Mouse (Mus musculus): Measurements from ENCODE around the gene Olfr631. TPM values are rescaled to one million over a fixed set of nuclear protein-coding genes. Genes with fewer than 3 reads are reported as not detected.
"Not testable (repeated sequence)": the region's sequence is repeated elsewhere in the genome, so short reads cannot be mapped to it uniquely, and the experiment has no call there.

Olfr631 gene
- total RNA-seq (2021) = not detected

DNA sequence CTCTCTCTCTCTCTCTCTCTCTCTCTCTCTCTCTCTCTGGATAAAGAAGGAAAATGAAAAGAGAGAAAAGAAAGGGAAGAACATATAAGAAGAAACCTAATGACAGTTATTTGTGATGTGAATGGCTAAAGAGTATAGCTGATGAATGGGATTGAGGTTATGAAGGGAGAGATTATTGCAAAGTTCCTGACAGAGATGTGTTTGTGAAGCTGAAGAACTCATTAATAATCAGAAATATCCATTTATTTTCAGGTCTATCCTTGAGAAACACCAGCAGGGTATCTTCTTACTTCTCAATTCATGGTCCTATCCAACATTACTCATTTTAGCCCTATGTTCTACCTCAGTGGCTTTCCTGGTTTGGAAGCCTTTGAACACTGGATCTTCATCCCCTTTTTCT lies at the start of gene Olfr631:
Olfr631 (plus strand) TSS at position 301 of the 400 bp plus-strand sequence.
- intact Hi-C loops (cut with DNase I) = no loop called here
- DNase-seq = no peak

DNA sequence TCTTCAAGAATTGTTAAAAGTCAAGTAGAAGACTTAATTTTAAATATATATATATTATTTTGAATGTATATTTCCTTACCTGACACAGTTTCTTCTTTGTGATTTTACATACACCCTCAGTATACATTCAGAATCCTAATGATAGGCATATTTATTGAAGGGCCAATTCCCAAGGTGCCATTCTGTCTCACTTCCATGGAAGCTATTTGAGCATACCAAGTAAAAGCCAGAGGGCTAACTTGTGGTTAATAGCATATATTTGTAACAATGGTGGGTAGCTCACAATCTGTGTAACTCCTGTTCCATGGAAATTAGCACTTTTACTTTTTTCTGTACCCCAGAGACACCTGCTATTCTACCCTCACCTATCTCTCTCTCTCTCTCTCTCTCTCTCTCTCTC lies 42.5 kb upstream of the Olfr631 start, which contains the start of gene Olfr66:
Olfr66 (minus strand) TSS at position 101 of the 400 bp plus-strand sequence.
- DNase-seq = no peak
- intact Hi-C loops (cut with DNase I) = no loop called here

DNA sequence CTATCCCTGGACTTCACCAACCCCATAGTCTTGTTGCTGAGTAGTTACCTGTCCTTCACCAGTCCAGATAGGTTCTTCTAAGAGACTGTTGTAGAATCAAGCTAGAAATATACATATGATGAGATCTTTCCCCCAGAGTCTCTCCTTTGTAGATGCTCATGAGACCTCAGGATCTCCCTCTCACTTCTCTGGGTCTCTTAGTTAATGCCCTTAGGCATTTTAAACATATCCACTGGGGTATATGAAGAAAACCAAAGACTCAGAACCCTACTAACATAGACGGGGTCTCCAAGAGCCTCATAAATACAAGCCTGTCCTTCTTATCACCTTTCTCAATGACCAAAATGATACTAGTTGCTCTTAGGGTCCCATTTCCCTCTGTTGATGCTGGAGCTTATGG lies 34.2 kb upstream of the Olfr631 start, which contains the start of gene Olfr64:
Olfr64 (minus strand) TSS at position 101 of the 400 bp plus-strand sequence.
- intact Hi-C loops (cut with DNase I) = no loop called here
- no peak for DNase-seq

DNA sequence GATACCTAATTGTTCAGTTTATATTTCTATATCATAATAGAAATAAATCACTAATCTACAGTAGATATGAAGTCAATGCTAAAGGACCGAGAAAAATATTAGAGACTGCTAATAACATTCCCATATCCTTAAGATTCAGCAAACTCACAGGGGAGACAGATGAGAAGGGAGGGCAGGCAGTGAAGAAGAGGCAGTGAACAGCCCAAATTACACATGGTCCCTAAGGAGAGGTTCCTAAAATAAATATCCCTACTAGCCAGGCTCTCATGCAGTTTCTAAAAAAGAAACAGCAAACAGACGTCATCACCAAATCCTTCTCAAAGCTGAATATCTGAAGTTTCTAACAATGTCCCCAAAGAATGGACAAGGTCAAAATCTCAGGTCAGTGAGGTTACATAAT lies 25.4 kb upstream of the Olfr631 start, which contains the start of gene Olfr65:
Olfr65 (plus strand) TSS at position 301 of the 400 bp plus-strand sequence.
- intact Hi-C loops (cut with DNase I) = no loop called here
- no peak for DNase-seq

DNA sequence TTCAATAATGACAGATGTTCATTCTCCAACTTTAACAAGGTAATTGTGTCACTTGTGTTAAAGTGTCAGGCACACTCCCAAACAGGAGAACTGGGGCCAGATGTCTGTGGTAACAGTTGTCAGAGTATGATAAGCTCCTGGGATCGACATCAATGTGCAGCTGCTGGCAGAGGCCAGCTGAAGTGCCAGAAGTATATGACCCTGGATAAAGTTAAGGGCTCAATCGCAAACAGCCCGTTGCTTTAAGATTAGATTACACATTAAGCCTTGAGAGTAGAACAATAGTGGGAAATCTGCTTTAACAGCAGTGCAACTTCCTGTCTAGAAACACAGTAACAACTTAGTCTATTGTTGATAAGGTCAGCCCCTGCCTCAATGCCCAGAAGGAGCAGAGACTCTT lies 18.6 kb upstream of the Olfr631 start:
- DNase-seq = peak; percentile 3 to 22
- intact Hi-C loops (cut with DNase I) = no loop called here

DNA sequence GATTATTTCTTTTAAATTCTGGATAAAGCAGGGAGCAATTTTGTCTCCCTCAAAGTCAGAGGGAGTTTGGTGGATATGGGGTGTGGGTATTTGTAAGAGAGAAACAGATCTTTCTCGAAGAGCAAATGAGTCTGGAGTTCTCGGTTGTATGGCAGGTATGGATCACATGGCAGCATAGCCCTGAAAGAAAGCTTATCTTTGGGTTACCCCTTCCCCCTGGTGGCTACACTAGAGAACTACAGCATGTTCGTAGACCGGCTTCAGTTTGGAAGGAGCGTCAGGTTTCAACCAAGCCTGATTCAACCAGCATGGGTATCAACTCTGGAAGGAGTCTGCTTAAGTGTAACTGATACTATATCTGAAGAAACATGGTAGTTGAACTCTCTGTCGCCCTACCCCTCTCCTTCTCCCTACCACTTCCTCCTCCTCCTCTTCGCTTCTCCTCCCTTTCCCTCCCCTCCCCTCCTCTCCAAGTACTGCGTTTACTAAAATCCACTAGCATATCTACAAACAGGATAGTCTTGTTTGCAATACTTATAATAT lies 15.6 kb upstream of the Olfr631 start:
- no peak for DNase-seq
- intact Hi-C loops (cut with DNase I) = no loop called here

DNA sequence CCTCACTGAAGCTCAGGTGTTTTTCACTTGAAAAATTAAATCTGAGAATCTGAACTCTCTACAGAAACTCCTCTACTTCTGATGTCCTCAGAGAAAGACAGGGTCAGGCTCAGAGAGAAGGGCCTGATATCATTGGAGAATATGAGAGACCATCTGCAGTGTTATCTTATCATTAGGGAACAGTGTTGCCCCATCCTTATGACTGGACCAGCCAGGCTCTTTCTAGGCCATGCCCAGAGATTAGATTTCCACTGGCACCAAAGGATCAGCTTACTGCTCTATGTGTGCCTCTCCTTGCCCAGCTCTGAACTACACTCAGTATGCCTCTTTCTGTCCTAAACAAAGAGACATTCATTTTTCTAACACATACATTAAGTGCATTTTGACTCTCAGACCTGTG lies 13.3 kb upstream of the Olfr631 start:
- no peak for DNase-seq
- intact Hi-C loops (cut with DNase I) = no loop called here

DNA sequence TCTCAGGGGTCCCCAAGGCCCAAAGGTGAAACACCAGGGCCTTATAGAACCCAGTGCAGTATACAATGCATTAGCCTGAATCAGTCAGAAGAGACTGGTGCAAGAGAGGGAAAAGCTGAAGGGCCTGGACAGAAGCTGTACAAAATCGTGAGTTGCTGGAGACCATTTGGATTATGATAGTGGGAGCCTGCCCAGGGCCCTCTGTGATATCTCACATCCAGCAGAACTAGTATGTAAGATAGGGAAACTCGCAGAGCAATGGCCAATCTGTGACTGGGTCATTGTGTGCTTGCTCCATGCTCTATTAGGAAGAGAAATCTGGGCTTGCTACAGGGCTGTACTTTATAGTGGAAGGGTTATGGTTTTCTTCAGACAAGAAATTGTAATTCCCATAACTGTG lies 5.6 kb downstream of the Olfr631 start, which contains the start of gene Olfr632:
Olfr632 (plus strand) TSS at position 84 of the 400 bp plus-strand sequence.
- intact Hi-C loops (cut with DNase I) = no loop called here
- no peak for DNase-seq

DNA sequence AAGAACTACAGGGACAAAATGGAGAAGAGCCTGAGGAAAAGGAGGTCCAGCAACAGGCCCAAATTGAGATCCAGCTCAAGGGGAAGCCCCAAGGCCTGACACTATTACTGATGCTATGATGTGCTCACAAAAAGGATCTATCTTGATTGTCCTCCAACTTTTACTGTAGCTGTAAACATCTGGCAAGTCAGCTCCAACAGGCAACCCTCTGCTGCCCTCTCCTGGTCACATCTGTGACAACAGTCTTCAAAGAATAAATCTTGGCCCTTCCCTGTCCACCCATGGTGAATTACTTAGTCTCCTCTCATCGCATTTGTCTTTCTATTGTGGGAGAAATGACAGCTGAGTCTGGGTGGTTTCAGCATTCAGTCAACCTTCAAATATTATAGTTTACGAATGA lies 14.1 kb downstream of the Olfr631 start:
- intact Hi-C loops (cut with DNase I) = loop anchor here (1.0 to 5.0 kb wide), 2 partner anchors 149 to 1435 kb away; no protein-coding TSS in a partner anchor

DNA sequence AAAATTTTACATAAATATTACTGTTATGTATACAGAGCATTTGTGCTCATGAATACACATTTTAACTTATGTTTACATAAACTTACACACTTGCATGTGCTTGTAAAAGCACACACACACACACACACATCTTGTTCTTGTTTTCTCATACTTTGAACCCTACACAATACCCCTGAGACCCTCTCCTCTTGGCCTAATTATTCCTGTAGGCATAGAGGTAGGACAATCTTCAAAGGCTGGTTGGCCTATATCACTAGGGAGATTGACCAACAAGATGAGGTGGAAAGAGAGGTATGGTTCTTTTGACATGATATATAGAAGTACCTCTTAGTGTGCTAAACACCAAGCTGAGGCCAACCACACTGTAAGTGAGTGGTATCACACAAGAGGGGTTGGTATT lies 15.5 kb downstream of the Olfr631 start, which contains the start of gene Olfr633:
Olfr633 (plus strand) TSS at position 301 of the 400 bp plus-strand sequence.
- intact Hi-C loops (cut with DNase I) = loop anchor here (5.0 kb wide), 1 partner anchor 1437 kb away; no protein-coding TSS in a partner anchor
- no peak for DNase-seq

More for the DNA sequence above, 14.1 kb downstream of the Olfr631 start:
- DNase-seq = peak; percentile 42 to 55

DNA sequence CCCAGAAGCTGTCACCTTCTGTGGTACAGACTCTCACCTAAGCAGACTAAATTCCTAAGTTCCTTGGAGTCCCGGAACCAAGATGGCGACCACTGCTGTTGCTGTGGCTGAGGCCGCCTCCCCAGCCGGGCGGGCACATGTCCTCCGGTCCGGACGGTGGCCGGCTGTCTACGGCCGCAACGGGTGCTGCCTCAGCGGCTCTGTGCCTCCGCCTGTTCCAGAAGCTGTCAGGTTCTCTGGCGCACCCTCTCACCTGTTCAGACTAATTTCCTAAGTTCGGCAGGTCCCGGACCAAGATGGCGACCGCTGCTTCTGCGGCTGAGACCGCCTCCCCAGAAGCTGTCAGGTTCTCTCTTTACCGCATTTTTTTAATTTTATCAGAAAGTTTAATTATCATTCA lies 38.2 kb downstream of the Olfr631 start:
- DNase-seq; intact Hi-C loops (cut with DNase I): not testable (repeated sequence)

DNA sequence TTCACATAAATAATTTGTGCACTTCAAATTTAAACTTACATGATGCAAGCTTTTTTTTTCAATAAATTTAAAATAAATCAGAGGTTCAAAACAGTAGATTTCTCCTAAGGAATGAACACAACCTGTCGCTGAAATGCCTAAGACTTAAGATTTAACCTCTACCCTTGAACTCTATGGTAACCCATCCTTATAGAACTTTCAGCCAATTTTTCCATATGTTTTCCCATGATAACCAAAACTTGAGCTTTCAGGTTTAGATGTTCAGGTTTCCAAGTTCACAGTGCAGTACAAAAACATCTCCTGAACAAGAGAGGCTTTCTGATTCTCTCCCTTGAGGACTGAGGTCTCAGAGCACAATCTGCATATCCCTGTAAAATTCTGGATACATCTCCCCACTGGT lies 42.2 kb downstream of the Olfr631 start, which contains the start of gene Olfr635:
Olfr635 (plus strand) TSS at position 301 of the 400 bp plus-strand sequence.
- intact Hi-C loops (cut with DNase I) = no loop called here
- DNase-seq = no peak

DNA sequence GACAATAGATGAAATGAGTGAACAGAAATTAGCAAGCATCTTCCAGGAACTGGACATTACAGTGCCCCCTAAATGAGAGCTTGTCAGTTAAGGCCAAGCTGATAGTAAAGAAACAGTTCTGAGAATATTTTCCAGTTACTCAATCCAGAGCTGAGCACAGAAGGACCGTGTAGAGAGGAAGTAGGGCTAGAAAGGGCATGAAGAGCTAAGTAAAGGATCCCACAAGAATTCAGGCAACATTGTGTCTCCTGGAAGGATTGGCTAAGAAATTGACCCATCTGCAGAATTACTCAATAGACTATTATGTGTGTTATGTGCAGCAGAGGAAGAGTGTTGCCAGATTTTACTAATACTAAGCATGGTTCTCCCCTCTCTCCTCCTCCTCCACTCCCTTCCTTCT lies 43.2 kb downstream of the Olfr631 start:
- no peak for DNase-seq
- intact Hi-C loops (cut with DNase I) = no loop called here

Other genes starting within 250 kb of the Olfr631 start
- gene Olfr625-ps1, start 246.1 kb upstream of the Olfr631 start, total RNA-seq (2021) = not detected
- gene Olfr243, start 214.2 kb upstream of the Olfr631 start, total RNA-seq (2021) = not detected
- not detected for gene Olfr628, start 198.5 kb upstream of the Olfr631 start, total RNA-seq (2021)
- not detected for gene Olfr629, start 183.9 kb upstream of the Olfr631 start, total RNA-seq (2021)
- not detected for gene Olfr630, start 171.5 kb upstream of the Olfr631 start, total RNA-seq (2021)
- not detected for gene Olfr69, start 157.2 kb upstream of the Olfr631 start, total RNA-seq (2021)
- not detected for gene Olfr68, start 149.1 kb upstream of the Olfr631 start, total RNA-seq (2021)
- not detected for gene Olfr67, start 137.0 kb upstream of the Olfr631 start, total RNA-seq (2021)
- 1,000 to 10,000 TPM in 1 of 2 experiments, 100 to 1,000 TPM in 1; 560 to 1,219 TPM for gene Hbb-bt, start 114.8 kb upstream of the Olfr631 start, total RNA-seq (2021)
- gene Hbb-bs, start 100.7 kb upstream of the Olfr631 start, total RNA-seq (2021) = 1,000 to 10,000 TPM; 4,406 to 9,811 TPM
- gene Hbb-bh2, start 88.3 kb upstream of the Olfr631 start, total RNA-seq (2021) = not detected
- not detected for gene Hbb-bh1, start 85.7 kb upstream of the Olfr631 start, total RNA-seq (2021)
- not detected for gene Hbb-y, start 75.6 kb upstream of the Olfr631 start, total RNA-seq (2021)
- not detected for gene Olfr66, start 42.6 kb upstream of the Olfr631 start, total RNA-seq (2021)
- gene Olfr64, start 34.3 kb upstream of the Olfr631 start, total RNA-seq (2021) = not detected
- gene Olfr65, start 25.3 kb upstream of the Olfr631 start, total RNA-seq (2021) = not detected
- not detected for gene Olfr632, start 5.5 kb downstream of the Olfr631 start, total RNA-seq (2021)
- gene Olfr633, start 15.6 kb downstream of the Olfr631 start, total RNA-seq (2021) = not detected
- gene Olfr635, start 42.3 kb downstream of the Olfr631 start, total RNA-seq (2021) = not detected
- gene Olfr638, start 69.9 kb downstream of the Olfr631 start, total RNA-seq (2021) = not detected
- not detected for gene Olfr639, start 88.5 kb downstream of the Olfr631 start, total RNA-seq (2021)
- gene Olfr640, start 96.7 kb downstream of the Olfr631 start, total RNA-seq (2021) = not detected
- not detected for gene Olfr641, start 106.6 kb downstream of the Olfr631 start, total RNA-seq (2021)
- gene Olfr642, start 123.8 kb downstream of the Olfr631 start, total RNA-seq (2021) = not detected
- gene 4930516K23Rik, start 132.6 kb downstream of the Olfr631 start, total RNA-seq (2021) = not detected
- gene Olfr644, start 143.0 kb downstream of the Olfr631 start, total RNA-seq (2021) = not detected
- not detected for gene Olfr645, start 156.6 kb downstream of the Olfr631 start, total RNA-seq (2021)
- gene Olfr646, start 176.0 kb downstream of the Olfr631 start, total RNA-seq (2021) = not detected
- gene Ubqln5, start 201.0 kb downstream of the Olfr631 start, total RNA-seq (2021) = not detected
- gene Olfr643, start 208.6 kb downstream of the Olfr631 start, total RNA-seq (2021) = not detected
- not detected for gene Ubqln3, start 214.5 kb downstream of the Olfr631 start, total RNA-seq (2021)
- gene Ubqlnl, start 221.7 kb downstream of the Olfr631 start, total RNA-seq (2021) = not detected
- gene Olfm5, start 236.0 kb downstream of the Olfr631 start, total RNA-seq (2021) = not detected

Data from heart, postnatal 10 days (tissue).